Mouse (Mus musculus) lung, adult 2 months (tissue): ENCODE measurements around the gene Ptbp1. TPM values are rescaled to one million over a fixed set of nuclear protein-coding genes. Genes with fewer than 3 reads are reported as not detected.
A peak's percentile ranks its signal among the peaks of the same experiment; 100 is the strongest.

Experiments
- DNase-seq: peaks from one replicate; pipeline ENCODE4 v3.0.0; 2022
- H3K4me1 ChIP-seq: fragments of 200-500 bp; 2 replicates; pipeline ENCODE4 v1.6.1; 2011; ENCODE audit warnings: low read length; ENCODE audit not compliant: control insufficient read depth, insufficient read depth
- H3K4me3 ChIP-seq: fragments of 200-500 bp; replicated peaks from 2 replicates; pipeline ENCODE3; 2011; ENCODE audit warnings: low read depth, mild to moderate bottlenecking, control low read depth, low read length; ENCODE audit errors: extremely low read depth
- CTCF ChIP-seq: fragments of 200-500 bp; IDR thresholded peaks from 2 replicates; pipeline ENCODE4 v1.5.1; 2011; ENCODE audit warnings: mild to moderate bottlenecking, low read length, control low read depth; ENCODE audit not compliant: insufficient read depth
- POLR2A ChIP-seq: fragments of 200-500 bp; IDR thresholded peaks from 2 replicates; pipeline ENCODE4 v1.6.1; 2011; ENCODE audit warnings: low read depth, mild to moderate bottlenecking, control low read depth, low read length, borderline replicate concordance; ENCODE audit errors: extremely low read depth
- WGBS: fragments of 180-500 bp; shearing (Covaris S2); methylation state at CpG from one replicate; pipeline ENCODE4 v1.1.7; 2018; 5-methylcytosine and 5-hydroxymethylcytosine counted together
- polyA plus RNA-seq: library from polyadenylated mRNA; depleted of rRNA; stranded (reverse); fragments of >200 nt; gene quantifications from 2 replicates; pipeline ENCODE4 v1.2.3, GENCODE M21; 2012

Ptbp1 gene
- polyA plus RNA-seq, 1 experiment: 265 TPM

GRCm38 (mm10) chr10:79817111-79817510 lies 37.1 kb upstream of the Ptbp1 start:
- no peak for TF ChIP-seq POLR2A
- TF ChIP-seq CTCF: no peak
- Histone ChIP-seq H3K4me1 (no peaks in the 10 kb centered on the region), H3K4me3 (no peak overlapping the region)
- DNase-seq: no peak
- 88% methylated on average over 2 of the region's 2 CpGs for WGBS

- WGBS: 65% methylated on average over 4 of the region's 4 CpGs
- TF ChIP-seq POLR2A: no peak
- no peak for TF ChIP-seq CTCF
- DNase-seq: no peak
- H3K4me1 ChIP-seq: no peaks in the 10 kb centered on the region
- no peak overlapping the region for H3K4me3 ChIP-seq
Observed at GRCm38 (mm10) chr10:79818225-79818624, 36.0 kb upstream of the Ptbp1 start.

GRCm38 (mm10) chr10:79819606-79820005 lies 34.6 kb upstream of the Ptbp1 start:
- DNase-seq: no peak
- Histone ChIP-seq H3K4me3 (no peak overlapping the region), H3K4me1 (peaks cover 4% of the 10 kb centered on the region)
- WGBS: 91% methylated on average over 17 of the region's 17 CpGs
- TF ChIP-seq POLR2A (no peak), CTCF (no peak)

GRCm38 (mm10) chr10:79820277-79820676 lies 34.0 kb upstream of the Ptbp1 start:
- TF ChIP-seq CTCF (no peak), POLR2A (no peak)
- Histone ChIP-seq H3K4me1 (peaks cover 8% of the 10 kb centered on the region), H3K4me3 (no peak overlapping the region)
- WGBS: 86% methylated on average over 8 of the region's 8 CpGs
- DNase-seq: no peak

- no peak within 1 kb of the TSS for H3K4me3 ChIP-seq
- DNase-seq: no peak
- peaks cover 8% of the 10 kb centered on the region for H3K4me1 ChIP-seq
- WGBS: 68% methylated on average over 11 of the region's 11 CpGs
- TF ChIP-seq POLR2A (no peak), CTCF (no peak)
Observed at GRCm38 (mm10) chr10:79820782-79821181, 33.4 kb upstream of the Ptbp1 start, which contains the start of gene Misp. TSS of gene Misp (plus strand) at chr10:79820989.

GRCm38 (mm10) chr10:79821731-79822130 lies 32.5 kb upstream of the Ptbp1 start:
- DNase-seq: no peak
- TF ChIP-seq CTCF: no peak
- no peak for TF ChIP-seq POLR2A
- WGBS: 89% methylated on average over 12 of the region's 12 CpGs
- Histone ChIP-seq H3K4me1 (peaks cover 8% of the 10 kb centered on the region), H3K4me3 (no peak overlapping the region)

GRCm38 (mm10) chr10:79822372-79822771 lies 31.9 kb upstream of the Ptbp1 start:
- WGBS: 37% methylated on average over 17 of the region's 17 CpGs
- DNase-seq: peak; percentile 46
- H3K4me3 ChIP-seq: no peak overlapping the region
- peaks cover 8% of the 10 kb centered on the region for H3K4me1 ChIP-seq
- TF ChIP-seq POLR2A (no peak), CTCF (no peak)

- 62% methylated on average over 6 of the region's 6 CpGs for WGBS
- Histone ChIP-seq H3K4me3 (no peak overlapping the region), H3K4me1 (peaks cover 8% of the 10 kb centered on the region)
- no peak for TF ChIP-seq POLR2A
- no peak for TF ChIP-seq CTCF
- DNase-seq: no peak
Observed at GRCm38 (mm10) chr10:79823011-79823410, 31.2 kb upstream of the Ptbp1 start.

- Histone ChIP-seq H3K4me3 (peak overlapping the region; percentile 4), H3K4me1 (peaks cover 8% of the 10 kb centered on the region)
- no peak for DNase-seq
- TF ChIP-seq CTCF: no peak
- no peak for TF ChIP-seq POLR2A
- 17% methylated on average over 6 of the region's 6 CpGs for WGBS
Observed at GRCm38 (mm10) chr10:79824413-79824812, 29.8 kb upstream of the Ptbp1 start.

- no peaks in the 10 kb centered on the region for H3K4me1 ChIP-seq
- WGBS: 87% methylated on average over 3 of the region's 3 CpGs
- DNase-seq: no peak
- TF ChIP-seq POLR2A (no peak), CTCF (no peak)
- no peak overlapping the region for H3K4me3 ChIP-seq
Observed at GRCm38 (mm10) chr10:79831583-79831982, 22.6 kb upstream of the Ptbp1 start.

GRCm38 (mm10) chr10:79832026-79832785 lies 22.0 kb upstream of the Ptbp1 start:
- no peak for DNase-seq
- no peaks in the 10 kb centered on the region for H3K4me1 ChIP-seq
- TF ChIP-seq POLR2A (no peak), CTCF (no peak)
- WGBS: 53% methylated on average over 7 of the region's 7 CpGs
- no peak overlapping the region for H3K4me3 ChIP-seq

GRCm38 (mm10) chr10:79832786-79833181 lies 21.4 kb upstream of the Ptbp1 start:
- TF ChIP-seq POLR2A (no peak), CTCF (no peak)
- no peak for DNase-seq
- Histone ChIP-seq H3K4me3 (no peak overlapping the region), H3K4me1 (no peaks in the 10 kb centered on the region)
- 73% methylated on average over 9 of the region's 9 CpGs for WGBS
